Mouse (Mus musculus): ENCODE data around the gene Extl1.
"Not testable (repeated sequence)": the region's sequence is repeated elsewhere in the genome, so short reads cannot be mapped to it uniquely, and the experiment has no call there.

Extl1 gene

GRCm38 (mm10) chr4:134383750-134384149 lies at the start of gene Extl1:
Extl1 (minus strand) TSS chr4:134383850.
- not testable (repeated sequence) for DNase-seq (ENCODE audit: extremely low spot score)

- no peak for DNase-seq (ENCODE audit: extremely low spot score)
Observed at GRCm38 (mm10) chr4:134432686-134433360, 49.2 kb upstream of the Extl1 start.

GRCm38 (mm10) chr4:134430381-134431004 lies 46.8 kb upstream of the Extl1 start:
- peak; percentile 42 for DNase-seq (ENCODE audit: extremely low spot score)

GRCm38 (mm10) chr4:134425088-134425487 lies 41.4 kb upstream of the Extl1 start:
- DNase-seq (ENCODE audit: extremely low spot score): no peak

- DNase-seq (ENCODE audit: extremely low spot score): no peak
Observed at GRCm38 (mm10) chr4:134423949-134424348, 40.3 kb upstream of the Extl1 start.

GRCm38 (mm10) chr4:134421971-134422370 lies 38.3 kb upstream of the Extl1 start:
- DNase-seq (ENCODE audit: extremely low spot score): no peak

GRCm38 (mm10) chr4:134417111-134417510 lies 33.5 kb upstream of the Extl1 start:
- DNase-seq (ENCODE audit: extremely low spot score): no peak

- DNase-seq (ENCODE audit: extremely low spot score): no peak
Observed at GRCm38 (mm10) chr4:134416602-134417001, 33.0 kb upstream of the Extl1 start.

- DNase-seq (ENCODE audit: extremely low spot score): no peak
Observed at GRCm38 (mm10) chr4:134416177-134416576, 32.5 kb upstream of the Extl1 start.

- DNase-seq (ENCODE audit: extremely low spot score): no peak
Observed at GRCm38 (mm10) chr4:134409286-134409685, 25.6 kb upstream of the Extl1 start.

GRCm38 (mm10) chr4:134403721-134404120 lies 20.1 kb upstream of the Extl1 start:
- DNase-seq (ENCODE audit: extremely low spot score): no peak

GRCm38 (mm10) chr4:134402571-134403262 lies 19.1 kb upstream of the Extl1 start:
- no peak for DNase-seq (ENCODE audit: extremely low spot score)

GRCm38 (mm10) chr4:134401856-134402570 lies 18.4 kb upstream of the Extl1 start:
- DNase-seq (ENCODE audit: extremely low spot score): no peak

- DNase-seq (ENCODE audit: extremely low spot score): peak; percentile 73
Observed at GRCm38 (mm10) chr4:134401181-134401661, 17.6 kb upstream of the Extl1 start.

- DNase-seq (ENCODE audit: extremely low spot score): no peak
Observed at GRCm38 (mm10) chr4:134400206-134400605, 16.6 kb upstream of the Extl1 start.

- no peak for DNase-seq (ENCODE audit: extremely low spot score)
Observed at GRCm38 (mm10) chr4:134397732-134398131, 14.1 kb upstream of the Extl1 start.

GRCm38 (mm10) chr4:134397121-134397520 lies 13.5 kb upstream of the Extl1 start:
- DNase-seq (ENCODE audit: extremely low spot score): no peak

- peak; percentile 93 for DNase-seq (ENCODE audit: extremely low spot score)
Observed at GRCm38 (mm10) chr4:134395977-134396825, 12.6 kb upstream of the Extl1 start, which contains the start of gene Pafah2. Pafah2 (plus strand) TSS chr4:134396320.

- DNase-seq (ENCODE audit: extremely low spot score): no peak
Observed at GRCm38 (mm10) chr4:134395142-134395541, 11.5 kb upstream of the Extl1 start.

- peak; percentile 38 for DNase-seq (ENCODE audit: extremely low spot score)
Observed at GRCm38 (mm10) chr4:134393026-134393425, 9.4 kb upstream of the Extl1 start.

- DNase-seq (ENCODE audit: extremely low spot score): no peak
Observed at GRCm38 (mm10) chr4:134392595-134392994, 8.9 kb upstream of the Extl1 start.

Data from embryo, embryonic 9.5 days (tissue).